Mouse (Mus musculus) right cerebral cortex, adult 2 months (tissue): ENCODE results near the gene Gm3371.
"Not testable (repeated sequence)": the region's sequence is repeated elsewhere in the genome, so short reads cannot be mapped to it uniquely, and the experiment has no call there.

Experiments used
- DNase-seq, 2 experiments: peaks; one replicate each; pipeline ENCODE4 v3.0.0; 2021 to 2022; ENCODE audit warnings: low spot score in 2 of 2

The Gm3371 gene

GRCm38 (mm10) chr14:44410588-44410987 is at the start of gene Gm3371:
Gene Gm3371 (minus strand): TSS chr14:44410688.
- DNase-seq = not testable (repeated sequence)

DNA sequence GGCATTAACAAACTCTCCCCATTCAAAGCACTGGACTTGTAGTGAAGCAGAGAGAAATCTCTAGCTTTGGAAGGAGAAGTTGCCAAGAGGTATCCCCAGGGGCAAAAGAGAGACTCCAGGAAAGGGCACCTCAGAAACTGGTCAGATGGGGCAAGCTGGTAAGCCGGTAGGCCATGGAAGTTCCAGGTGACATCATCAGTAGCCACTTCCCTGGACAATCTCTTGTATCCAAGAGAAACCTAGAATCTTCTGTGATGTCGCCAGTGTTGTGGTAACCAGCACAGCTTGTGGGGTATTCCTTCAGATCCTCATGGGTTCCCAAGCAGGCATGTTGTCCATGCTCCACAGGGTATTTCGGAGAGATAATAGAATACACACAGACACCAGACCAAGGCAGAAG is 22.8 kb upstream of the Gm3371 start, which contains the start of gene Gm8232:
Gene Gm8232 (plus strand): TSS at position 301 of the 400 bp plus-strand sequence.
- DNase-seq = not testable (repeated sequence)

DNA sequence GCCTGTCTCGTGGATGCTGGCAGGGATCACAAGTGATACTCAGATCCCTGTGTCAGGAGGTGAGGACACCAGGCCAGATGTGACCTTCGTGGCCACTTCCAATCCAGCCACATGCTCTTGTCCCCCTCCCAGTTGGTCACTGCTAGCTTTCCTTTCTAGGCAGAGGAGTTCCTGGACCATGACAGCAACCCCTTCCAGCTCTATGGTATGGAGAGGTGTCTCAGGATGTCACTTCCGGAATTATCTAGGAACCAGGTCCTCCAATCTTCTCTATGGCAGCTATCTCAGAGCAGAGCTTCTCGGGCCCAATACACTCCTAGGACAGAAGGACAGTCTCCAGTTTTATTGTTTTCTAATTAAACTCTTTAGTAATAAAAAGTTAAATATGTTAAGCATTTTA is 26.3 kb downstream of the Gm3371 start:
- DNase-seq = not testable (repeated sequence)

DNA sequence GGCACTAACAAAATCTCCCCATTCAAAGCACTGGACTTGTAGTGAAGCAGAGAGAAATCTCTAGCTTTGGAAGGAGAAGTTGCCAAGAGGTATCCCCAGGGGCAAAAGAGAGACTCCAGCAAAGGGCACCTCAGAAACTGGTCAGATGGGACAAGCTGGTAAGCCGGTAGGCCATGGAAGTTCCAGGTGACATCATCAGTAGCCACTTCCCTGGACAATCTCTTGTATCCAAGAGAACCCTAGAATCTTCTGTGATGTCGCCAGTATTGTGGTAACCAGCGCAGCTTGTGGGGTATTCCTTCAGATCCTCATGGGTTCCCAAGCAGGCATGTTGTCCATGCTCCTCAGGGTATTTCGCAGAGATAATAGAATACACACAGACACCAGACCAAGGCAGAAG is 45.4 kb downstream of the Gm3371 start, which contains the start of gene Gm8229:
Gene Gm8229 (plus strand): TSS at position 301 of the 400 bp plus-strand sequence.
- not testable (repeated sequence) for DNase-seq

DNA sequence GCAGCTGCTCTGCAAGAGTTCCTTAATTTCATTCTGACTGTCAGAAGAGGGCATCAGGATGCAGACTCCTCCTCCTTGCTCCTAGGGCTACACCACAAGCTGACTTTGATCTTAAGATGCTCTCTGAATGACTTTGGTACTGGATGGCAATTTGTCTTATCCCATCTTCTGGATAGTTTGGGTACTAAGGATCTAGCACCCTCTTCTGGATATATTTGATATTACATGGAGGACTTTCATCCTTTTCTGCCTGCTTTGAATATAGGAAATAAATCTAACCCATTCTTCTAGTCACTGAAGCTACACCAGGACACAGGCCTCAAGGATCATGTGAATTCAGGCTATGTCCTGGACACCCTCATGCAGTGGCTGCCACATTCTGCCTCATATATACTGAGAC is 48.2 kb downstream of the Gm3371 start:
- not testable (repeated sequence) for DNase-seq

- not testable (repeated sequence) for DNase-seq
Observed at GRCm38 (mm10) chr14:44361416-44361815, 49.1 kb downstream of the Gm3371 start.
